Mouse (Mus musculus) NIH3T3 (cell line): Measurements from ENCODE around the gene Kcna2.

Source experiments
- DNase-seq: peaks from one replicate; pipeline ENCODE4 v3.0.0-alpha.2; 2012; ENCODE audit warnings: low read depth

The Kcna2 gene

GRCm38 (mm10) chr3:107101787-107102651 is 1.1 kb downstream of the Kcna2 start:
- no peak for DNase-seq

GRCm38 (mm10) chr3:107103041-107103440 is 2.1 kb downstream of the Kcna2 start:
- DNase-seq, result no peak

GRCm38 (mm10) chr3:107103462-107103861 is 2.5 kb downstream of the Kcna2 start:
- no peak for DNase-seq

GRCm38 (mm10) chr3:107105986-107106385 is 5.0 kb downstream of the Kcna2 start:
- DNase-seq, result no peak

- no peak for DNase-seq
Measured at GRCm38 (mm10) chr3:107112498-107112897, 11.6 kb downstream of the Kcna2 start.

- no peak for DNase-seq
Measured at GRCm38 (mm10) chr3:107112932-107113659, 12.2 kb downstream of the Kcna2 start.

GRCm38 (mm10) chr3:107113771-107114737 is 13.1 kb downstream of the Kcna2 start:
- DNase-seq, result no peak

- no peak for DNase-seq
Measured at GRCm38 (mm10) chr3:107114941-107115340, 14.0 kb downstream of the Kcna2 start.

GRCm38 (mm10) chr3:107115746-107116145 is 14.8 kb downstream of the Kcna2 start:
- DNase-seq, result no peak

GRCm38 (mm10) chr3:107119864-107120564 is 19.1 kb downstream of the Kcna2 start:
- no peak for DNase-seq

GRCm38 (mm10) chr3:107122306-107122705 is 21.4 kb downstream of the Kcna2 start:
- no peak for DNase-seq

GRCm38 (mm10) chr3:107127667-107128066 is 26.7 kb downstream of the Kcna2 start:
- no peak for DNase-seq

GRCm38 (mm10) chr3:107128421-107128820 is 27.5 kb downstream of the Kcna2 start:
- DNase-seq, result no peak

GRCm38 (mm10) chr3:107129251-107129650 is 28.3 kb downstream of the Kcna2 start:
- DNase-seq, result no peak

GRCm38 (mm10) chr3:107130661-107131326 is 29.8 kb downstream of the Kcna2 start:
- DNase-seq, result peak; percentile 27

- no peak for DNase-seq
Measured at GRCm38 (mm10) chr3:107131846-107132245, 30.9 kb downstream of the Kcna2 start.

GRCm38 (mm10) chr3:107132651-107133050 is 31.7 kb downstream of the Kcna2 start:
- no peak for DNase-seq

GRCm38 (mm10) chr3:107134457-107134856 is 33.5 kb downstream of the Kcna2 start:
- DNase-seq, result no peak

GRCm38 (mm10) chr3:107147126-107147525 is 46.2 kb downstream of the Kcna2 start:
- no peak for DNase-seq

GRCm38 (mm10) chr3:107149006-107149405 is 48.1 kb downstream of the Kcna2 start:
- DNase-seq, result peak; percentile 48

- DNase-seq, result no peak
Measured at GRCm38 (mm10) chr3:107150469-107150868, 49.5 kb downstream of the Kcna2 start.
